ENCODE assay signal across 26 mouse cellular contexts in the genomic region with DNA sequence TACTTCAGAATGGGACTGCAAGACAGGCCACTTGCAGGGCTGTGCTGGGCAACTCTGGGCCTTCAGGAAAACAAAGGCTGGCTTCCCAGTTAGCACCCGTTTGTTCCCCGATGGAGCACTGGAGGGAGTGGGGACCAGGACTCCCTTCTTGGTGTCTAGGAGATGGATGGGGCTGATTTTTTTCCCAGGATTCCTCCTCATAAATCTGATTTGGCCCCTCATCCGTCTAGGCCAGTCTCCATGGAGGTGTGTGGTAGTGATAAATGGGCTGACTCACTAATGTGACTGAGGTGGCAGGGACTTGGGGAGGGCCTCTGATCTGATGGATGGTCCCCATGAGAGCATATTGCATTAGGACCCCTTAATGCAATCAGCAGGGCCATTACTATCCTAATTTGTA. TPM values are rescaled to one million over a fixed set of nuclear protein-coding genes. Genes with fewer than 3 reads are reported as not detected.
DNase-seq lines count a peak whose midpoint lies in the region; ATAC-seq and TF ChIP-seq lines count a peak whose summit lies in the region.
"Had no signal": no experiment of that assay in that cellular context is flagged by ENCODE, and none has a peak within 500 bp of the region (broad histone marks: within the 10 kb centered on the region; RNA-seq: fewer than 3 reads in every experiment).

No protein-coding gene starts in this region.

- H3K4me2 ChIP-seq in intestine, embryonic 14.5 days (ENCODE audit: low read length), result no peak overlapping the region
- H3K4me2 ChIP-seq in intestine, postnatal 0 days (replicated peaks; ENCODE audit: low read depth), result no peak overlapping the region
- no peak overlapping the region for H3K4me2 ChIP-seq in hindbrain, embryonic 15.5 days
- H3K4me2 ChIP-seq: forebrain, embryonic 15.5 days; heart, embryonic 11.5 days; intestine, embryonic 15.5 days; limb, embryonic 13.5 days; liver, embryonic 11.5 days; lung, embryonic 15.5 days; midbrain, embryonic 12.5 days; neural tube, embryonic 13.5 days; stomach, embryonic 15.5 days had no signal

- H3K27ac ChIP-seq in intestine, embryonic 14.5 days (ENCODE audit: low read depth), result no peak overlapping the region
- no peak overlapping the region for H3K27ac ChIP-seq in intestine, postnatal 0 days (ENCODE audit: low read depth, low read length)
- H3K27ac ChIP-seq in hindbrain, embryonic 15.5 days (replicated peaks), result no peak overlapping the region
- H3K27ac ChIP-seq: forebrain, embryonic 15.5 days; intestine, embryonic 15.5 days; limb, embryonic 13.5 days; lung, embryonic 15.5 days; midbrain, embryonic 12.5 days; neural tube, embryonic 13.5 days; stomach, embryonic 15.5 days had no signal

- no peaks in the 10 kb centered on the region for H3K4me1 ChIP-seq in intestine, embryonic 14.5 days (replicated peaks; ENCODE audit: control insufficient read depth, insufficient read depth, low read length)
- no peaks in the 10 kb centered on the region for H3K4me1 ChIP-seq in intestine, postnatal 0 days (replicated peaks; ENCODE audit: control insufficient read depth, insufficient read depth, low read length)
- 0 out of 2 replicates have a peak, but pooled peaks cover 9% of the 10 kb centered on the region for H3K4me1 ChIP-seq in hindbrain, embryonic 15.5 days (replicated peaks)
- H3K4me1 ChIP-seq: intestine, embryonic 15.5 days; lung, embryonic 15.5 days had no signal

- no peaks in the 10 kb centered on the region for H3K27me3 ChIP-seq in intestine, embryonic 14.5 days (replicated peaks; ENCODE audit: control insufficient read depth, insufficient read depth, low read length)
- no peaks in the 10 kb centered on the region for H3K27me3 ChIP-seq in intestine, postnatal 0 days (replicated peaks; ENCODE audit: control insufficient read depth, insufficient read depth, low read length)
- no peaks in the 10 kb centered on the region for H3K27me3 ChIP-seq in hindbrain, embryonic 15.5 days
- H3K27me3 ChIP-seq: forebrain, embryonic 15.5 days; intestine, embryonic 15.5 days; lung, embryonic 15.5 days; stomach, embryonic 15.5 days had no signal

- TF ChIP-seq CTCF in intestine, postnatal 0 days (IDR thresholded peaks at IDR 0.05; ENCODE audit: low read depth), result no peak

- peak; percentile 45 for DNase-seq in intestine, embryonic 14.5 days (ENCODE audit: low spot score)
- DNase-seq in urinary bladder, postnatal 14 days (ENCODE audit: low spot score), result peak; percentile 1
- no peak for DNase-seq in urinary bladder, postnatal 10 days (ENCODE audit: low spot score)
- no peak for DNase-seq in kidney, adult 11 months
- DNase-seq: adrenal gland, adult 2 months; B cell, adult 2 months; cerebellum, adult 8-10 months; cerebellum, postnatal 25 days; gastrocnemius, postnatal 25 days; heart, adult 18-20 months; heart, postnatal 4 days; kidney, postnatal 25 days; right cerebral cortex, postnatal 25 days; thymus, postnatal 14 days had no signal

- H3K36me3 ChIP-seq in intestine, embryonic 14.5 days (ENCODE audit: control insufficient read depth, insufficient read depth, low read length), result no peaks in the 10 kb centered on the region
- H3K36me3 ChIP-seq in intestine, postnatal 0 days (ENCODE audit: control insufficient read depth, insufficient read depth), result no peaks in the 10 kb centered on the region
- no peaks in the 10 kb centered on the region for H3K36me3 ChIP-seq in hindbrain, embryonic 15.5 days
- H3K36me3 ChIP-seq: forebrain, embryonic 15.5 days; intestine, embryonic 15.5 days; limb, embryonic 13.5 days; lung, embryonic 15.5 days; midbrain, embryonic 12.5 days; neural tube, embryonic 13.5 days; stomach, embryonic 15.5 days had no signal

- H3K4me3 ChIP-seq in intestine, embryonic 14.5 days (ENCODE audit: low read depth, low read length), result no peak overlapping the region
- H3K4me3 ChIP-seq in intestine, postnatal 0 days (ENCODE audit: low read depth, low read length), result no peak overlapping the region
- H3K4me3 ChIP-seq in hindbrain, embryonic 15.5 days, result no peak overlapping the region
- H3K4me3 ChIP-seq: forebrain, embryonic 15.5 days; intestine, embryonic 15.5 days; limb, embryonic 13.5 days; lung, embryonic 15.5 days; midbrain, embryonic 12.5 days; neural tube, embryonic 13.5 days; stomach, embryonic 15.5 days had no signal

- no peak for ATAC-seq in intestine, embryonic 14.5 days (replicated peaks; ENCODE audit: low FRiP score, low TSS enrichment, low read depth)
- ATAC-seq in intestine, postnatal 0 days, result no peak
- peak; percentile 59; the same call in 1 of the 2 replicates for ATAC-seq in hindbrain, embryonic 15.5 days (ENCODE audit: low FRiP score, low read depth)
- ATAC-seq: activated CD4-positive, CD25-positive, alpha-beta regulatory T cell, adult 4 months; forebrain, embryonic 15.5 days; intestine, embryonic 15.5 days had no signal

- no peak overlapping the region for H3K9ac ChIP-seq in intestine, embryonic 14.5 days (ENCODE audit: low read length)
- H3K9ac ChIP-seq in intestine, postnatal 0 days (ENCODE audit: low read depth, low read length), result no peak overlapping the region
- no peak overlapping the region for H3K9ac ChIP-seq in hindbrain, embryonic 15.5 days
- H3K9ac ChIP-seq: forebrain, embryonic 15.5 days; intestine, embryonic 15.5 days; limb, embryonic 13.5 days; lung, embryonic 15.5 days; midbrain, embryonic 12.5 days; neural tube, embryonic 13.5 days; stomach, embryonic 15.5 days had no signal

- H3K9me3 ChIP-seq in intestine, embryonic 14.5 days (ENCODE audit: control insufficient read depth, low read length), result no peaks in the 10 kb centered on the region
- H3K9me3 ChIP-seq in intestine, postnatal 0 days (ENCODE audit: control insufficient read depth), result no peaks in the 10 kb centered on the region
- H3K9me3 ChIP-seq in hindbrain, embryonic 15.5 days, result no peaks in the 10 kb centered on the region
- H3K9me3 ChIP-seq: forebrain, embryonic 15.5 days; intestine, embryonic 15.5 days; limb, embryonic 13.5 days; lung, embryonic 15.5 days; midbrain, embryonic 12.5 days; neural tube, embryonic 13.5 days; stomach, embryonic 15.5 days had no signal

- 61% methylated on average over 3 of the region's 3 CpGs for WGBS in intestine, embryonic 14.5 days
- 79% methylated on average over 3 of the region's 3 CpGs for WGBS in intestine, postnatal 0 days
- 71% methylated on average over 3 of the region's 3 CpGs for WGBS in hindbrain, embryonic 15.5 days

RNA-seq across cellular contexts. Expression of a gene that starts 5.0 kb away (rescaled TPM):
- polyA plus RNA-seq in intestine, embryonic 14.5 days (2014; fragmentation: Nextera tagmentation; extraction: Ambion mirVana), result 2.1 and 2.7 TPM in 2 replicates
- polyA plus RNA-seq in intestine, postnatal 0 days (2015; fragmentation: Nextera tagmentation; extraction: Ambion mirVana), result 0.46 and 0.50 TPM in 2 replicates
- polyA plus RNA-seq in hindbrain, embryonic 15.5 days (2015; fragmentation: Nextera tagmentation; extraction: Ambion mirVana), result 43.8 and 52.7 TPM in 2 replicates

Comparison
In these comparisons a context has a peak if more than half of its experiments do, and no peak if none do; other contexts are left out.
1. DNase-seq: peak in intestine, embryonic 14.5 days (single experiment) and urinary bladder, postnatal 14 days (single experiment); none in urinary bladder, postnatal 10 days (single experiment) and kidney, adult 11 months (single experiment).
2. RNA of a gene that starts 5.0 kb away (polyA plus RNA-seq): 43.8 to 52.7 TPM in hindbrain, embryonic 15.5 days; 2.1 to 2.7 TPM in intestine, embryonic 14.5 days and 0.46 to 0.50 TPM in intestine, postnatal 0 days; every median in the first group is over 10 times any median in the second.